ENCODE assay signal across 10 mouse cellular contexts in the genomic region with DNA sequence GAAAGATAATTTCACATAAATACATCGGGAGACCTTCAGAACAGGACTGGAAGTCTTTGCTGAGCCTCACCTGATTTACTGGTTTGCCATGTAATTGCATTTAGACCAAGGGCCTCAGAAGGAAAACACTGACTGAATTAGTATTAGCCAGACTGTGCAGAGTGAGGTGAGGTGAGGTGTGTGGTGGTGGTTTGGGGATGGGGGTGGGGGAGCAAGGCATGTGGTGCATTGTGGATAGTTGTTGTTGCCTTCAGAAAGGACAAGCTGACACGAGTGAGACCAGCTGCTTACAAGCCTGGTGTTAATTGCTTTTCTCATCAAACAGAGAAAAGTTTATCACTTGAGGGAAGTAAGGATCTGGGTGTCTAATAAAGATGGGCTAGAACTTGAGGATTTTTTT.
DNase-seq lines count a peak whose midpoint lies in the region; ATAC-seq lines count a peak whose summit lies in the region.
"Had no signal": no experiment of that assay in that cellular context is flagged by ENCODE, and none has a peak within 500 bp of the region (broad histone marks: within the 10 kb centered on the region; RNA-seq: fewer than 3 reads in every experiment).

No protein-coding gene starts in this region.

- ATAC-seq in kidney, embryonic 14.5 days (ENCODE audit: low FRiP score, low TSS enrichment): peak; percentile 32; the same call in 1 of the 2 replicates
- ATAC-seq in embryonic facial prominence, embryonic 13.5 days (ENCODE audit: insufficient number of reproducible peaks, insufficient read depth, low FRiP score, low TSS enrichment, low read depth): no peak
- peak; percentile 36 for ATAC-seq in forebrain, embryonic 14.5 days
- peak; percentile 37; the same call in 1 of the 2 replicates for ATAC-seq in neural tube, embryonic 13.5 days (ENCODE audit: low read depth)

- WGBS in kidney, embryonic 14.5 days: 33% methylated on average over 2 of the region's 2 CpGs
- 19% methylated on average over 2 of the region's 2 CpGs for WGBS in embryonic facial prominence, embryonic 13.5 days
- 17% methylated on average over 2 of the region's 2 CpGs for WGBS in forebrain, embryonic 14.5 days
- WGBS in neural tube, embryonic 13.5 days: 20% methylated on average over 2 of the region's 2 CpGs

- H3K4me3 ChIP-seq in kidney, embryonic 14.5 days (ENCODE audit: low read length): no peak overlapping the region
- H3K4me3 ChIP-seq in embryonic facial prominence, embryonic 13.5 days: no peak overlapping the region
- H3K4me3 ChIP-seq in forebrain, embryonic 14.5 days (ENCODE audit: low read depth, low read length): no peak overlapping the region
- no peak overlapping the region for H3K4me3 ChIP-seq in neural tube, embryonic 13.5 days
- H3K4me3 ChIP-seq: liver, embryonic 13.5 days had no signal

- no peak overlapping the region for H3K27ac ChIP-seq in kidney, embryonic 14.5 days (ENCODE audit: low read depth, low read length)
- H3K27ac ChIP-seq in embryonic facial prominence, embryonic 13.5 days: peak overlapping the region; percentile 78
- H3K27ac ChIP-seq in forebrain, embryonic 14.5 days (ENCODE audit: low read depth, low read length): peak overlapping the region; percentile 83; the same call in 1 of the 2 replicates
- H3K27ac ChIP-seq in neural tube, embryonic 13.5 days (replicated peaks): peak overlapping the region; percentile 73
- H3K27ac ChIP-seq: liver, embryonic 13.5 days had no signal

- no peak overlapping the region for H3K4me2 ChIP-seq in kidney, embryonic 14.5 days (replicated peaks; ENCODE audit: low read depth, low read length)
- H3K4me2 ChIP-seq in embryonic facial prominence, embryonic 13.5 days: no peak overlapping the region; the same call in 1 of the 2 replicates
- no peak overlapping the region for H3K4me2 ChIP-seq in forebrain, embryonic 14.5 days (ENCODE audit: low read length)
- H3K4me2 ChIP-seq in neural tube, embryonic 13.5 days: no peak overlapping the region
- H3K4me2 ChIP-seq: liver, embryonic 13.5 days had no signal

- no peak overlapping the region for H3K9ac ChIP-seq in kidney, embryonic 14.5 days (ENCODE audit: low read depth, low read length)
- H3K9ac ChIP-seq in embryonic facial prominence, embryonic 13.5 days: no peak overlapping the region
- no peak overlapping the region for H3K9ac ChIP-seq in forebrain, embryonic 14.5 days (ENCODE audit: low read length)
- no peak overlapping the region for H3K9ac ChIP-seq in neural tube, embryonic 13.5 days
- H3K9ac ChIP-seq: liver, embryonic 13.5 days had no signal

- no peaks in the 10 kb centered on the region for H3K27me3 ChIP-seq in kidney, embryonic 14.5 days (ENCODE audit: control insufficient read depth, insufficient read depth, low read length)
- H3K27me3 ChIP-seq in embryonic facial prominence, embryonic 13.5 days: no peaks in the 10 kb centered on the region
- no peaks in the 10 kb centered on the region for H3K27me3 ChIP-seq in forebrain, embryonic 14.5 days (replicated peaks; ENCODE audit: control insufficient read depth, insufficient read depth, low read length)
- no peaks in the 10 kb centered on the region for H3K27me3 ChIP-seq in neural tube, embryonic 13.5 days
- H3K27me3 ChIP-seq: liver, embryonic 13.5 days had no signal

- DNase-seq in kidney, postnatal 25 days: no peak
- peak; percentile 65 for DNase-seq in forebrain, embryonic 14.5 days (ENCODE audit: low spot score)
- DNase-seq in right cerebral cortex, adult 2 months (ENCODE audit: low spot score in 2 of 2): no peak
- DNase-seq in left cerebral cortex, adult 9 months (ENCODE audit: low spot score in 2 of 2): no peak
- DNase-seq: cerebellum, adult 8-10 months; liver, embryonic 13.5 days; thymus, adult 18-20 months had no signal

- H3K36me3 ChIP-seq in kidney, embryonic 14.5 days (ENCODE audit: control insufficient read depth, insufficient read depth, low read length): peaks cover 8% of the 10 kb centered on the region; the same call in 1 of the 2 replicates
- peaks cover 25% of the 10 kb centered on the region for H3K36me3 ChIP-seq in embryonic facial prominence, embryonic 13.5 days
- H3K36me3 ChIP-seq in forebrain, embryonic 14.5 days (ENCODE audit: control insufficient read depth, insufficient read depth, low read length): peaks cover 12% of the 10 kb centered on the region; the same call in 1 of the 2 replicates
- peaks cover 15% of the 10 kb centered on the region for H3K36me3 ChIP-seq in neural tube, embryonic 13.5 days
- H3K36me3 ChIP-seq: liver, embryonic 13.5 days had no signal

- peaks cover 11% of the 10 kb centered on the region for H3K4me1 ChIP-seq in kidney, embryonic 14.5 days (ENCODE audit: control insufficient read depth, insufficient read depth, low read length)
- peaks cover 40% of the 10 kb centered on the region for H3K4me1 ChIP-seq in embryonic facial prominence, embryonic 13.5 days
- H3K4me1 ChIP-seq in forebrain, embryonic 14.5 days (ENCODE audit: control insufficient read depth, insufficient read depth, low read length): peaks cover 43% of the 10 kb centered on the region
- H3K4me1 ChIP-seq in neural tube, embryonic 13.5 days (replicated peaks): peaks cover 47% of the 10 kb centered on the region
- H3K4me1 ChIP-seq: liver, embryonic 13.5 days had no signal

- H3K9me3 ChIP-seq in kidney, embryonic 14.5 days (ENCODE audit: control insufficient read depth, low read length): no peaks in the 10 kb centered on the region
- no peaks in the 10 kb centered on the region for H3K9me3 ChIP-seq in embryonic facial prominence, embryonic 13.5 days
- no peaks in the 10 kb centered on the region for H3K9me3 ChIP-seq in forebrain, embryonic 14.5 days (replicated peaks; ENCODE audit: control insufficient read depth, low read length)
- no peaks in the 10 kb centered on the region for H3K9me3 ChIP-seq in neural tube, embryonic 13.5 days
- H3K9me3 ChIP-seq: liver, embryonic 13.5 days had no signal
